Mouse (Mus musculus) stomach, adult 2 months (tissue): ENCODE data around the gene Chil4. TPM values are rescaled to one million over a fixed set of nuclear protein-coding genes. Genes with fewer than 3 reads are reported as not detected.

Experiments
- polyA plus RNA-seq: library from polyadenylated mRNA; depleted of rRNA; stranded (reverse); fragments of >200 nt; gene quantifications from 2 replicates; pipeline ENCODE4 v1.2.3, GENCODE M21; 2012; rRNA removed

Gene Chil4
- polyA plus RNA-seq, result 26.2 and 41.2 TPM in 2 replicates

GRCm38 (mm10) chr3:106219407-106219806 is at the start of gene Chil4:
Gene Chil4 (minus strand): TSS chr3:106219507.

GRCm38 (mm10) chr3:106167464-106167863 is 51.8 kb downstream of the Chil4 start, which contains the start of gene Chil3:
Gene Chil3 (minus strand): TSS chr3:106167564.

Other genes with a start within 250 kb of the Chil4 start
- gene Ovgp1, start 245.8 kb downstream of the Chil4 start, polyA plus RNA-seq, result 0.12 and 0.34 TPM in 2 replicates
- not detected in 2 replicates for gene Pifo, start 204.9 kb downstream of the Chil4 start, polyA plus RNA-seq
- 0.17 TPM in 1 of 2 replicates, not detected in the other for gene Chil5, start 186.7 kb downstream of the Chil4 start, polyA plus RNA-seq
- gene Chia1, start 106.3 kb downstream of the Chil4 start, polyA plus RNA-seq, result 1,935 and 3,003 TPM in 2 replicates
- 0.18 and 0.31 TPM in 2 replicates for gene Chil3, start 51.9 kb downstream of the Chil4 start, polyA plus RNA-seq
- not detected in 2 replicates for gene Chil6, start 186.7 kb upstream of the Chil4 start, polyA plus RNA-seq